10 mouse cellular contexts compared by ENCODE assay signal in the genomic region with DNA sequence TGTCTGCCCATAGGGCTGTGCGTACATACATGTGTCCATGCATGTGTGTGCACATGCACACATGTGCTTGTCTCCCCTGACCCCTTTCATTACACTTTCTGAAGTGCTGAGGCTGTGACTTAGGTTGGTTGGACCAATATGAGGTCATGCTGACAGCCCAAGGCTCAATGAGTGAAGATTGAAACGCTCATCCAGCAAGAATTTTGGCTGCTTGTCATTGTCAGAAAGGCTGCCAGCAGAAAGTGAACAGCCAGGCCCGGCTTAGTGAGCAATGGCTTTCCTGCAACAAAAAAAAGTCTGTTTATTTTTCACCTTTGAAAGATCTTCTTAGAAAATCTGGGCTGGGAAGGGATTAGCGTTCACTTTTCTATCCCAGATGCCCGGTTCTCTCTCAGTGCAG.
A peak's percentile ranks its signal among the peaks of the same experiment; 100 is the strongest.
DNase-seq lines count a peak whose midpoint lies in the region; ATAC-seq and TF ChIP-seq lines count a peak whose summit lies in the region.
"Had no signal": no experiment of that assay in that cellular context is flagged by ENCODE, and none has a peak within 500 bp of the region (broad histone marks: within the 10 kb centered on the region; RNA-seq: fewer than 3 reads in every experiment).

No protein-coding gene starts in this region.

- no peak for TF ChIP-seq POLR2A in kidney, adult 2 months (IDR thresholded peaks at IDR 0.05; ENCODE audit: low read depth, low read length)

- no peak for TF ChIP-seq CTCF in kidney, adult 2 months (conservative IDR thresholded peaks at IDR 0.05; ENCODE audit: insufficient read depth, insufficient read length, low read depth, low read length)

- H3K9ac ChIP-seq in kidney, embryonic 14.5 days (ENCODE audit: low read depth, low read length) = no peak overlapping the region
- H3K9ac ChIP-seq: hindbrain, embryonic 15.5 days; liver, embryonic 14.5 days had no signal

- 67% methylated on average over 5 of the region's 5 CpGs for WGBS in kidney, adult 2 months
- WGBS in kidney, embryonic 14.5 days = 84% methylated on average over 5 of the region's 5 CpGs
- WGBS in limb, embryonic 10.5 days = 80% methylated on average over 5 of the region's 5 CpGs

- no peaks in the 10 kb centered on the region for H3K27me3 ChIP-seq in kidney, adult 2 months (replicated peaks; ENCODE audit: control insufficient read depth, insufficient read depth, low read length)
- no peaks in the 10 kb centered on the region for H3K27me3 ChIP-seq in kidney, embryonic 14.5 days (ENCODE audit: control insufficient read depth, insufficient read depth, low read length)
- no peaks in the 10 kb centered on the region for H3K27me3 ChIP-seq in limb, embryonic 10.5 days (ENCODE audit: low read depth, poor library complexity, severe bottlenecking)
- H3K27me3 ChIP-seq: hindbrain, embryonic 15.5 days had no signal

- no peak overlapping the region for H3K4me3 ChIP-seq in kidney, adult 2 months (ENCODE audit: insufficient read depth, low read depth, low read length)
- H3K4me3 ChIP-seq in kidney, embryonic 14.5 days (ENCODE audit: low read length) = no peak overlapping the region
- no peak overlapping the region for H3K4me3 ChIP-seq in limb, embryonic 10.5 days
- H3K4me3 ChIP-seq: hindbrain, embryonic 15.5 days had no signal

- intact Hi-C loops in left cerebral cortex, postnatal 10 days (cut with DNase I) = no loop called here
- intact Hi-C loops in left cerebral cortex, postnatal 36 days (cut with DNase I) = no loop called here

- H3K4me2 ChIP-seq in kidney, embryonic 14.5 days (replicated peaks; ENCODE audit: low read depth, low read length) = no peak overlapping the region
- H3K4me2 ChIP-seq: hindbrain, embryonic 15.5 days had no signal

- no peak for ATAC-seq in kidney, embryonic 14.5 days (ENCODE audit: low FRiP score, low TSS enrichment)

- peak; percentile 65 for DNase-seq in kidney, adult 2 months
- DNase-seq in adrenal gland, adult 18-20 months (ENCODE audit: low spot score in 2 of 2) = peak; percentile 34 to 47
- DNase-seq in cerebellum, postnatal 36 days = peak; percentile 53 to 60
- DNase-seq in limb, embryonic 10.5 days (ENCODE audit: low spot score) = no peak
- no peak for DNase-seq in frontal cortex, postnatal 36 days (ENCODE audit: low spot score in 2 of 2)
- no peak for DNase-seq in left cerebral cortex, postnatal 10 days (ENCODE audit: extremely low spot score in 1 of 2, low spot score in 2 of 2)
- no peak for DNase-seq in left cerebral cortex, postnatal 36 days (ENCODE audit: low spot score in 2 of 2)

- H3K9me3 ChIP-seq in kidney, embryonic 14.5 days (ENCODE audit: control insufficient read depth, low read length) = no peaks in the 10 kb centered on the region
- no peaks in the 10 kb centered on the region for H3K9me3 ChIP-seq in limb, embryonic 10.5 days (replicated peaks)
- H3K9me3 ChIP-seq: hindbrain, embryonic 15.5 days had no signal

- no peak overlapping the region for H3K27ac ChIP-seq in kidney, adult 2 months (ENCODE audit: insufficient read depth, low read depth, low read length)
- H3K27ac ChIP-seq in kidney, embryonic 14.5 days (ENCODE audit: low read depth, low read length) = no peak overlapping the region
- H3K27ac ChIP-seq in limb, embryonic 10.5 days = 0 out of 2 replicates have a peak overlapping the region, but pooled peaks have one; percentile 7
- H3K27ac ChIP-seq: hindbrain, embryonic 15.5 days; liver, embryonic 14.5 days had no signal

- 0 out of 2 replicates have a peak, but pooled peaks cover 2% of the 10 kb centered on the region for H3K4me1 ChIP-seq in kidney, adult 2 months (ENCODE audit: control insufficient read depth, insufficient read depth, low read length)
- H3K4me1 ChIP-seq in kidney, embryonic 14.5 days (ENCODE audit: control insufficient read depth, insufficient read depth, low read length) = no peaks in the 10 kb centered on the region
- peaks cover 34% of the 10 kb centered on the region for H3K4me1 ChIP-seq in limb, embryonic 10.5 days
- H3K4me1 ChIP-seq: hindbrain, embryonic 15.5 days had no signal

- H3K36me3 ChIP-seq in kidney, adult 2 months (ENCODE audit: control insufficient read depth, insufficient read depth, low read length) = no peaks in the 10 kb centered on the region
- H3K36me3 ChIP-seq in kidney, embryonic 14.5 days (ENCODE audit: control insufficient read depth, insufficient read depth, low read length) = no peaks in the 10 kb centered on the region
- H3K36me3 ChIP-seq in limb, embryonic 10.5 days = no peaks in the 10 kb centered on the region
- H3K36me3 ChIP-seq: hindbrain, embryonic 15.5 days had no signal

Comparison
In these comparisons a context has a peak if more than half of its experiments do, and no peak if none do; other contexts are left out.
1. DNase-seq: peak in kidney, adult 2 months (single experiment), adrenal gland, adult 18-20 months (2 of 2) and cerebellum, postnatal 36 days (2 of 2); none in limb, embryonic 10.5 days (single experiment), frontal cortex, postnatal 36 days (0 of 2), left cerebral cortex, postnatal 10 days (0 of 2) and left cerebral cortex, postnatal 36 days (0 of 2).